Mouse (Mus musculus): Measurements from ENCODE around the gene Cfap157. TPM values are rescaled to one million over a fixed set of nuclear protein-coding genes. Genes with fewer than 3 reads are reported as not detected.

Gene Cfap157
- polyA plus RNA-seq, 2 experiments, result 0.04 to 0.11 TPM

DNA sequence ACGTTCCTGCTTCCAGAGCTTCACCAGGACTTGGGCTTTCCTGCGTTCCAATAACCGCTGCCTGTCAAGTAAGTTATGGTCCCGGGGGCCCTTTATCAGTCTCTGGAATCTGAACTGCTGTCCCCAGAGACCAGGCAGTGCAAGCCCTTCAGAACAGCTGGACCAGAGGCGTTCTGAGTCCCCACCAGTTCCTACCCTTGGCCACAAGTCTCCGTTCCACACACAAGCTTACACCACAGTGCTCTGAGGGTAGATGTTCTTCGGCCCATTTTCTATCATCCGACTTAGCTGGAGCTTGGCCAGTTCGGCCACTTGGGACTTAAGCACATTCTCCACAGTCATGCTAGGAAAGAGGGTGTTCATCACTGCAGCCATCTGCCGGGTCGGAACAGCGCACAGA lies 17.0 kb downstream of the Cfap157 start:
- DNase-seq (ENCODE audit: low spot score) (no peak), ATAC-seq (ENCODE audit: low FRiP score, low read depth) (no peak)
- WGBS, result 71% methylated on average over 12 of the region's 12 CpGs

DNA sequence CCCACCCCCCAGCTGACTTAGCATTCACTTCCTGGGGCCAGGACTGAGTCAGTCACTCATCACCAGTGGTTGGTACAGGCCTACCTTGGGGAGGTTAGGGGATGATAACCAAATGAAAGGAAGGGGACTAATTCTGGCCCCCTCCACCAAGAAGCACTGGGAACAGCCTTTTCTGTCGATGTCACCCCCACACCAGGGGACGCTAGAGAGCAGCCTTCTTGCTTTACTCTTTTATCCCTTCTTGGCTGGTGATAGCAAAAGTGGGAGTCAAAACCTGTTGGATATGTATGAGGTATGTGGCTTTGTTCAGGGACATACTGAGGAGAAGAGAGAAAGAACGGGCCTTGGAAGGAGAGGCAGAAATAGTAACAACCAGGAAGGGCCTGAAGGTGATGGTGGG lies 20.9 kb downstream of the Cfap157 start:
- no peak for DNase-seq (ENCODE audit: low spot score)
- H3K4me1 ChIP-seq (ENCODE audit: control insufficient read depth, insufficient read depth, low read length), result no peaks in the 10 kb centered on the region; the same call in 1 of the 2 replicates
- H3K9ac ChIP-seq (ENCODE audit: low read depth, low read length, severe bottlenecking), result no peak overlapping the region
- H3K4me3 ChIP-seq (replicated peaks; ENCODE audit: low read length), result no peak overlapping the region
- no peak for TF ChIP-seq POLR2A (IDR thresholded peaks at IDR 0.05; ENCODE audit: borderline replicate concordance, extremely low read depth, insufficient read depth, insufficient read length)
- no peak overlapping the region for H3K27ac ChIP-seq (replicated peaks; ENCODE audit: low read depth, low read length)
- no peak for ATAC-seq (ENCODE audit: low FRiP score, low read depth)
- peaks cover 34% of the 10 kb centered on the region for H3K36me3 ChIP-seq (ENCODE audit: control insufficient read depth, insufficient read depth, low read length)
- 82% methylated on average over 3 of the region's 3 CpGs for WGBS
- H3K27me3 ChIP-seq (ENCODE audit: control insufficient read depth, insufficient read depth, low read length), result no peaks in the 10 kb centered on the region
- no peaks in the 10 kb centered on the region for H3K9me3 ChIP-seq (ENCODE audit: control insufficient read depth, low read length)
- H3K4me2 ChIP-seq (replicated peaks; ENCODE audit: low read depth, low read length, severe bottlenecking), result no peak overlapping the region

More for the DNA sequence above, 17.0 kb downstream of the Cfap157 start:
- no peaks in the 10 kb centered on the region for H3K4me1 ChIP-seq (ENCODE audit: control insufficient read depth, insufficient read depth, low read length)
- no peaks in the 10 kb centered on the region for H3K9me3 ChIP-seq (ENCODE audit: control insufficient read depth, low read length)
- H3K27ac ChIP-seq (replicated peaks; ENCODE audit: low read depth, low read length), result no peak overlapping the region
- H3K36me3 ChIP-seq (ENCODE audit: control insufficient read depth, insufficient read depth, low read length), result peaks cover 9% of the 10 kb centered on the region; the same call in 1 of the 2 replicates
- no peak overlapping the region for H3K4me2 ChIP-seq (replicated peaks; ENCODE audit: low read depth, low read length, severe bottlenecking)
- no peak for TF ChIP-seq POLR2A (IDR thresholded peaks at IDR 0.05; ENCODE audit: borderline replicate concordance, extremely low read depth, insufficient read depth, insufficient read length)
- no peak overlapping the region for H3K9ac ChIP-seq (ENCODE audit: low read depth, low read length, severe bottlenecking)
- no peak overlapping the region for H3K4me3 ChIP-seq (replicated peaks; ENCODE audit: low read length)
- H3K27me3 ChIP-seq (ENCODE audit: control insufficient read depth, insufficient read depth, low read length), result no peaks in the 10 kb centered on the region

DNA sequence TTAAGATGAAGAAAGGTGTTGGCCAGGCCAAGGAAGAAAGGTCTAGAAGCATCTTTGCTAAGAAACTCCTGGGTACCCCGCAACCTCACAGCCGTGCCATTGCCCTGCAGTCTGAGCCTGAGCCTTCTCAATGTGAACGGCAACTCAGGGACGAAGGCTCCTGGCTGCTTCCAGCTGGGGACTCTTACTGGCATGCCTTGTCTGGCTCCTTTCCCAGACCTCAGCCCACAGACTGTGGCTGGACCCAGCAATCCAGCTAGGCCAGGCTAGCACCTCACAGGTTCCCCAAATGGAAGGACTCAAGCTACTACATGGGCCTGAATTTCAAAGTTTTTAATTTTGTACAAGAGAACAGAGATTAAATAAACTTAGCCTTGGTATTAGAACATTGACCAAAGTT lies 22.4 kb downstream of the Cfap157 start:
- ATAC-seq (ENCODE audit: low FRiP score, low read depth) (no peak), DNase-seq (ENCODE audit: low spot score) (no peak)
- Histone ChIP-seq H3K27me3 (ENCODE audit: control insufficient read depth, insufficient read depth, low read length) (no peaks in the 10 kb centered on the region), H3K27ac (replicated peaks; ENCODE audit: low read depth, low read length) (no peak overlapping the region), H3K4me1 (ENCODE audit: control insufficient read depth, insufficient read depth, low read length) (peaks cover 2% of the 10 kb centered on the region; the same call in 1 of the 2 replicates), H3K4me2 (replicated peaks; ENCODE audit: low read depth, low read length, severe bottlenecking) (no peak overlapping the region), H3K36me3 (ENCODE audit: control insufficient read depth, insufficient read depth, low read length) (peaks cover 34% of the 10 kb centered on the region), H3K9ac (ENCODE audit: low read depth, low read length, severe bottlenecking) (no peak overlapping the region), H3K9me3 (ENCODE audit: control insufficient read depth, low read length) (no peaks in the 10 kb centered on the region), H3K4me3 (replicated peaks; ENCODE audit: low read length) (no peak overlapping the region)
- WGBS, result 85% methylated on average over 4 of the region's 4 CpGs
- no peak for TF ChIP-seq POLR2A (IDR thresholded peaks at IDR 0.05; ENCODE audit: borderline replicate concordance, extremely low read depth, insufficient read depth, insufficient read length)

DNA sequence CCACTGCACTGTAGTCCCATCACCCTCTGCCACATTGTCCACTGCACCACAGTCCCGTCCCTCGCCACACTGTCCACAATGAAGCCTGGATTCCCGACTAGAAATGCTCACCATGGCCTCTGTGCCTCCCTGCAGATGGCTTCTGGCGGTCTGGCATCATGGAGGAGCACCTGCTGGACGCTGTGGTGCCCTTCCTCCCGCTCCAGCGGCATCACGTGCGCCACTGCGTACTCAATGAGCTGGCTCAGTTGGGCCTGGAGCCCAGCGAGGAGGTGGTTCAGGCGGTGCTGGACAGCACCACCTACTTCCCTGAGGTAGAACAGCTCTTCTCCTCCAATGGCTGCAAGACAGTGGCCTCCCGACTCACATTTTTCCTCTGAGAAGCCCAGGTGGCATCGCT lies 22.9 kb downstream of the Cfap157 start:
- 87% methylated on average over 14 of the region's 14 CpGs for WGBS
- Histone ChIP-seq H3K4me2 (replicated peaks; ENCODE audit: low read depth, low read length, severe bottlenecking) (no peak overlapping the region), H3K27ac (replicated peaks; ENCODE audit: low read depth, low read length) (no peak overlapping the region), H3K27me3 (ENCODE audit: control insufficient read depth, insufficient read depth, low read length) (no peaks in the 10 kb centered on the region), H3K4me3 (replicated peaks; ENCODE audit: low read length) (no peak overlapping the region), H3K36me3 (ENCODE audit: control insufficient read depth, insufficient read depth, low read length) (peaks cover 34% of the 10 kb centered on the region), H3K4me1 (ENCODE audit: control insufficient read depth, insufficient read depth, low read length) (peaks cover 2% of the 10 kb centered on the region; the same call in 1 of the 2 replicates), H3K9me3 (ENCODE audit: control insufficient read depth, low read length) (no peaks in the 10 kb centered on the region), H3K9ac (ENCODE audit: low read depth, low read length, severe bottlenecking) (no peak overlapping the region)
- ATAC-seq (ENCODE audit: low FRiP score, low read depth) (no peak), DNase-seq (ENCODE audit: low spot score) (no peak)
- TF ChIP-seq POLR2A (IDR thresholded peaks at IDR 0.05; ENCODE audit: borderline replicate concordance, extremely low read depth, insufficient read depth, insufficient read length), result no peak

DNA sequence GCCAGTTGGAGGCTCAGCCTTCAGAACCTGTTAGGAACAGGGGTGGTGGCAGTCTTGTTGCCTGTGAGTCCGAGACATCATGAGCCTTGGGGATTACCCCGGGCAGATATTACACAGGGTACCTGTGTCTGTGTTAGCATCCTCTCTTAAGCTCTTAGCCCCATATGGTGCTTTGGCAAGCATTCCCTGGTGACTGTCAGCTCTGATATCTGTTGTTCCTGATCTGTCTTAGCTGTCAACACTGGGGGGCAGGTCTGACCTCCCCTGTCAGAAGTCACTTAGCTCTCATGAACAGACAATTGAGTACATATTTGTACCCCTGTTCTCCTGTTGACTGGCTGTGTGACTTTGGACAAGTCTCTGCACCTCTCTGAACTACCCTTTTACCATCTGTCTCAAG lies 25.2 kb downstream of the Cfap157 start:
- Histone ChIP-seq H3K4me2 (replicated peaks; ENCODE audit: low read depth, low read length, severe bottlenecking) (no peak overlapping the region), H3K9me3 (ENCODE audit: control insufficient read depth, low read length) (no peaks in the 10 kb centered on the region), H3K9ac (ENCODE audit: low read depth, low read length, severe bottlenecking) (no peak overlapping the region), H3K36me3 (ENCODE audit: control insufficient read depth, insufficient read depth, low read length) (peaks cover 40% of the 10 kb centered on the region), H3K4me1 (ENCODE audit: control insufficient read depth, insufficient read depth, low read length) (peaks cover 2% of the 10 kb centered on the region; the same call in 1 of the 2 replicates), H3K4me3 (replicated peaks; ENCODE audit: low read length) (no peak overlapping the region), H3K27me3 (ENCODE audit: control insufficient read depth, insufficient read depth, low read length) (no peaks in the 10 kb centered on the region), H3K27ac (replicated peaks; ENCODE audit: low read depth, low read length) (no peak overlapping the region)
- WGBS, result 91% methylated on average over 2 of the region's 2 CpGs
- ATAC-seq (ENCODE audit: low FRiP score, low read depth), result no peak
- no peak for TF ChIP-seq POLR2A (IDR thresholded peaks at IDR 0.05; ENCODE audit: borderline replicate concordance, extremely low read depth, insufficient read depth, insufficient read length)
- DNase-seq (ENCODE audit: low spot score), result no peak

DNA sequence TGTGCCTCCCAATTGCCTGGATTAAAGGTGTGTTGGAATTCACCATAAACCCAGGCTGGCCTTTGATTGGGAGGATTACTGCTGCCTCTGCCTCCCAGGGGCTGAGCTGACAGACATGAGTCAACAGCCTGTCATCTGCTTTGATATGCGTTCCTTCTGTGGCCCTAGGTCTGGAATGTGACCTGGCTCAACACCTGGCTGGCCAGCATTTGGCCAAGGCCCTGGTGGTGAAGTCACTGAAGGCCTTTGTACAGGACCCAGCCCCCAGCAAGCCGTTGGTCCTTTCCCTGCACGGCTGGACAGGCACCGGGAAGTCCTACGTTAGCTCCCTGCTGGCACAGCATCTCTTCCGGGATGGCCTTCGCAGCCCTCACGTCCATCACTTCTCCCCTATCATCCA lies 25.7 kb downstream of the Cfap157 start:
- ATAC-seq (ENCODE audit: low FRiP score, low read depth), result no peak
- no peak for DNase-seq (ENCODE audit: low spot score)
- no peak for TF ChIP-seq POLR2A (IDR thresholded peaks at IDR 0.05; ENCODE audit: borderline replicate concordance, extremely low read depth, insufficient read depth, insufficient read length)
- H3K4me1 ChIP-seq (ENCODE audit: control insufficient read depth, insufficient read depth, low read length), result peaks cover 2% of the 10 kb centered on the region; the same call in 1 of the 2 replicates
- 0 out of 2 replicates have a peak overlapping the region, but pooled peaks have one; percentile 16 for H3K9ac ChIP-seq (ENCODE audit: low read depth, low read length, severe bottlenecking)
- H3K4me3 ChIP-seq (replicated peaks; ENCODE audit: low read length), result no peak overlapping the region
- H3K27me3 ChIP-seq (ENCODE audit: control insufficient read depth, insufficient read depth, low read length), result no peaks in the 10 kb centered on the region
- H3K27ac ChIP-seq (replicated peaks; ENCODE audit: low read depth, low read length), result no peak overlapping the region
- 73% methylated on average over 8 of the region's 8 CpGs for WGBS
- H3K4me2 ChIP-seq (replicated peaks; ENCODE audit: low read depth, low read length, severe bottlenecking), result no peak overlapping the region
- H3K36me3 ChIP-seq (ENCODE audit: control insufficient read depth, insufficient read depth, low read length), result peaks cover 40% of the 10 kb centered on the region
- H3K9me3 ChIP-seq (ENCODE audit: control insufficient read depth, low read length), result no peaks in the 10 kb centered on the region

Data from limb, embryonic 14.5 days (tissue).